Mouse (Mus musculus): Measurements from ENCODE around the gene Ppp4r4.
"Not testable (repeated sequence)": the region's sequence is repeated elsewhere in the genome, so short reads cannot be mapped to it uniquely, and the experiment has no call there.

Ppp4r4 gene

DNA sequence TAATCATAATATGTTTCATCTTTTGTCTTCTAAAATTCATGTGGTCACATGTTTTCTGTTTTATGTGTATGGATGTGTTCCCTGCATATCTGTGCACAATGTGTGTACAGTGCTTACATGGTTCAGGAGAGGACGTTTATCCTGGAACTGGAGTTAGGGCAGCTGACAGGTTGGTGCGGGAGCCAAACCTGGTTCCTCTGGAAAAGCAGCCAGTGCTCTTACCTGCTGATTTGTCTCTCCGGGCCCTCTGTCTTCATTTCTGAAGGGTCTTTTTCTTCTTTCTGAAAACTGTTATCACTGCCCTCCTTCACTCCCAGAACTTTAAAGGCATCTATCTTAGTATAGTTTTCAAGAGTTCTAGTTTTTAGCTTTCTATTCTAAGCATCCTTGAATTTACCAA is 111.7 kb downstream of the Ppp4r4 start:
- no peak for DNase-seq

DNA sequence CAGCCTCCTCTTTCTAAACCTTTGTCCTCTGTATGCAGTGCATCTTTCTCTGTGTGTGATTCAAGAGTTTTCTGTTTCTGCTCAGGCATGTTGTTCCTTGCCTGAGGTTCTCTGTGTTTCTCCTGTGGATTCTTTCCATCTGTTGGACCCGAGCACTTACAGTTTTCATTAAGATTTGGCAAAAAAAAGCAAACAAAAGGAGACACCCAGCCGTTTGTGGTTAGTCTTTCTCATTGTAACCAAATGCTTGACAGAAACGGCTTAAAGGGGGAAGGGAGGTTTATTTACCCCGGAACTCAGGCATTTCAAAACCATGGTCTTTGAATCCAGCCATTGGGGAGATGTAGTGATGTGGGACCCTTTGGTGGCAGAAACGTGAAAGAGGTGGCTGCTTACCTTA is 112.5 kb downstream of the Ppp4r4 start:
- no peak for DNase-seq

DNA sequence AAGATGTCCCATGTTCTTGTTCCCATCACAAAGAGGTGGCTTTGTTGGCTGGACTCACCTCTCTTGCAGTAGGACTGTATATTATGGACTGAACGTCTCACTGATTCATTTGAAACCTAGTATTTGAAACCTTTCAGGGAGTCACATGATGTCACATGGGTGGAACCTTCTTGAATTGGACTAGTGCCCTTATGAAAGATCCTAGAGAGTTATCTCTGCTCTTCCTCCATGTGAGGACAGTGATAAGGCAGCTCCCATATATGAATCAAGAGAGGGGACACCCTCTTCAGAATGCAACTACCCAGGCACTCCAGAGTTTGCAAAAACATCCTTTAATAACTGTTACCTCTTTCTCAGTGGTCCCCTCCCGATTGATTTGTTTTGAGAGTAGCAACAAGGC is 114.2 kb downstream of the Ppp4r4 start:
- no peak for DNase-seq

DNA sequence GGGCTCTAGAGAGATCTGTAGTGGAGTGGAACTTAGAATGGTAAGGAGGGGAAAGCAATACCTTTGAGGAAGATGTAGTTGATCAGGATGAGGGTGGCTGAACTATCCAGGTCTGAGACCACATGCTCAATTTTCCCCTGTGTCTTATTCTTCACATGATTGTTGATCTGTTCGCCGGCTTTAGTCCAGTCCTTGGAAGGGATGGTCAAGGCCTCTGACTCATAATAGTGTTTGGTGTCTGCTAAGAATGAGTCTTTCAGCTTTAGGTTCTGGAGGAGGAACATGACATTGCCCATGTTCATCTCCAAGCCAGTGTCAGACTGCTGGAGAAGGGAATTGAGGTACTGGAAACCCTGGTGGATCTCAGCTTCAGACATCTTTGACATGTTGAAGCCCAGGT is 121.8 kb downstream of the Ppp4r4 start:
- DNase-seq, result no peak

DNA sequence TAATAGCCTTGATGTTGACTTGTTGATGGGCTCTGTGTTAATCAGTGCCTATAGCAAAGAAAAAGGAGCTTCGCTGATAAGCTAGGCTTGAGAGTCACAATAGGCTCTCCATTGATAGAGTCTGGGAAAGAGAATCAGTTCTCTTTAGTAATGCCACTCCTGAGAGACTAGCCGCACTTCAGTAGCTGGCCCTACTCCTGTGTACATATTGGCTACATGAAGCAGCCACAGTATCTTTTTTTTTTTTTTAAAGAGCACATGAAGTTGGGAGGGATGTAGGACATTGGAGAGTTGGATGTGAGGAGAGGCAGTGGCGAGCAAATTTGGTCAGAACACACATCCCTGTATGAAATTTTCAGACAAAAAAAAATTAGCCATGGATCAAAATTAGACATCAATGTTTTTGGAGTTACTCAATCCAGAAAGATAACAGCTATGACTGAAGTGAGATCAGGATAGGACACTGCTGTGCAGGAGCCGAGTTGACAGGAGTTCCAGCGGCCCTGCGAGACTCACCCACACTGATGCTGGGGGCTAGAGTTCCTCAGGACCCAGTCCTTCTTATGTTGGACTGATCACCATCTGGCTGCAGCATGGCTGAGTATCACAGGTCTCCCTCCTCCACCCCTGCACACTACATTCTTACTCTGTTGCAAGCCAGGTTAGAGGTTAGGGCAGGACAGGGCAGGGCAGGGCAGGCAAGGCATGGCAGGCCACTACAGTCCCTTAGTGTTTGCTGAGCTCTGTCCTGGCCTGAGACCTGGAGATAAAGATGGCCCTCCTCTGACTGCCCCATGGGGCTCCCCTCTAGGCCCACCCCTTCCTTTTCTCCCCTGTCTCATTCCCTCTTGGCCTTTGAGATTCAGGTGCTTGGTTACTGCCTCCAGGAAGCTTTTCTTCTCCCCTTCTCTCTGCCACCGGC is 123.3 kb downstream of the Ppp4r4 start:
- DNase-seq, result no peak

DNA sequence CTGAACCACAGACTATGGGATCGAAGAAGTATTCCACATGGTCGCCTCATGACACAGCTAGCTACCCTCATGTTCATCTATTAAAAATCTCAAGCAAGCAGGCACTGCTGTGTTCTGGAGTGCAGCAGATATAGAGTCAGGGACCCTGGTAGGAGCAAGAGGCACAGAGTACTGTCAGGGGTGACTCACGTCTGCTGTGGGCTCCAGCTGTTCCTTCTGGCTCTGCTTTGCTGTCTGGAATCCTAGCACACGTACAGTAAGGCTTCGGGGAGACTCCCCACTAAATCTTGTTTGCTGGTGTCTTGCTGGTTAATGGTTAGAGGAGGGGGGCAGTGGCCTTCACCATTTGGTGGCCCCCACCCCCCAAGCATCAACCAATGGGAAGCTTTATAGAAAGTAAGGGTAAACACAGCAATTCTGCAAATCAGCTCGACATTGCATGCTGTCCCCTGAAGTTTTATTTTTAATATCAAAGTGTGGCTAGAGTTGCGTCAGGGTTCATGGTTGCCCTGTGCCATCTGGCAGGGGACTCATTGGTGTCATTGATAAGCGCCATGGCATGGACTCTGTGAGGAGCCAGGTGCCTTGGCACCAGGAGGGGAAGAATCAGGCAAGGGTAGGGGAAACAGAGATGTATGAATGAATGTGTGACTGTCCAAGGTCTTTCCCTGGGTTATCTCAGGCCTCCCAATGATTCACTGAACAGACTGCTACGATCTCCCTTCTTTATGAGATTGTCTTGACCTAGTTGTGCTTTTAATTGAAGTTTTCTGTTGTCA is 125.0 kb downstream of the Ppp4r4 start, which contains the start of gene Serpina6:
Serpina6 (minus strand) TSS at position 365 of the 779 bp plus-strand sequence.
- no peak for DNase-seq

DNA sequence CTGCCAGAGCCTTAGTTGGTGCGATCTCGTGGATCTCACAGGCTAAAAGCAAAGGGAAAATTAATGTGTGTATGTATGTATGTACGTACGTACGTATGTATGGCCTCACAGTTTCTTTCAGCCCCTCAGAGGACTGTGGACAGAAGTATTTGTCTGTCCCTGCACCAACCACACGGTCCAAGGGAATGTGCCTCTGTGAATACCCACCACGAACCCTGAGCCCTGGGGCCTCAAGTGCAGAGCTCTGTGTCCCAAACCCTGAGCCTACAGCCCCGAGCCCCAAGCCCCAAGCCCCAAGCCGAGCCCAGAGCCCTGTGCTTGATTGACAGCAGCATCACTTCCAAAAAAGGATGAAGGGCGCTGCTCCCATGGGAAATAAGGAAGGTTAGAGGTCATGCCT is 125.9 kb downstream of the Ppp4r4 start:
- DNase-seq, result no peak

DNA sequence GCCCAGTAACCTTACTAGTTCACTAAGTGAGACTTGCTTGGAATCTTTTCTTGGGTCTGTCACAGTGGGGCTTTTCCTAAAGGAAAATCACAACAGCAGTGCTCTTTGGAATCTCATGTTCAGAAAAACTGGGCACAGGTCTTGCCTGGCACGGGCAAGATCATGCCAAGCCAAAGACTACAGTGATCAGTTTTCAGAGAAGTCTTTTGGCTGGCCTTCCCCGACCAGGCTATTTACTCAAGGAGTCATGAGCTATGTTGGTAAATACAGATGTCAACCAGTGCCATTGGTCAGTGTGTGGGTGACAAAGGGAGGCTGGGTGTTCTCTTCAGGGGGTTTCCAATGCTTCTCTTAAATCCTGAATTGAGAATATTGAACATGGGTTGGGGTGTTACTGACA is 127.1 kb downstream of the Ppp4r4 start:
- DNase-seq, result no peak

DNA sequence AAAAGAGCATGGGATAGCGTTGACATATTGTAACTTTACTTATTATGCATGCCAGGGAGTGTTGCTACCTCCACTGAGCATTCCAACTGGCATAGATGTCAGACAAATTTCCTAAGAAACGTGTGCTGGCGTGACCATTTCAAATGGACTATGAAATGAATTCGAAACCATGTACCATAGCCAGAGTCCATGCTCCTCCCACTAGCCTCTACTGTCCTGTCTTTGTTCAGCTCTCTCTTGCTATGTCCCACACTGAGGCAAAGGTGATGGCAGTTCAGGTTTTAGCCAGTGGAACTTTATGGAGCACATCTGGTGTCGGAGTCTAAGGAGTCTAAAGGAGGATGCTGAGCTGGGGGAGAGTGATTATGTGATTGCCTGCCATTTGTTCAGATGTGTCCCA is 128.0 kb downstream of the Ppp4r4 start:
- DNase-seq, result no peak

DNA sequence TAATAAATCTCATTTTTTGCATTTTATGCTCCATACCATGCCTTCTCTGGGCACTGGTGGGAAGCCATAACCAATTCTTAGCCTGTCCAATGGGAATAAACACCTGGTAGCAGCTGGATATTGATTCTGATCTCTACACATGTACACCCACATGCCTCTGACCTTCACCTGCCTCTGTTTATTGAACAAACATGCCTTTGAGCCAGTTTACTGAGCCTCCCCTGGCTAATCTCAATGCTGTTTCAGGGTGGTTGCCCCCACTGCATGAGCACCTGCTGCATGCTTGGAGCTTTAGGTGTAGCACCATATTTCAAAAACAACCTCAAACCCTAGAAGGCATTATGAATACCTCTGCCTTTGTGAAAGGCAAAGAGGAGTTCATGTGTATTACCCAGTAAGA is 130.0 kb downstream of the Ppp4r4 start:
- not testable (repeated sequence) for DNase-seq

All from cerebellum, postnatal 14 days (tissue).